Mouse (Mus musculus) erythroid progenitor cell, adult 5-6 weeks (primary cell): ENCODE data around the gene Aspm. TPM values are rescaled to one million over a fixed set of nuclear protein-coding genes. Genes with fewer than 3 reads are reported as not detected.

ENCODE experiments used
- ATAC-seq: replicated peaks from 2 replicates; pipeline ENCODE4 v1.8.0; 2016; ENCODE audit warnings: moderate number of reproducible peaks, mild to moderate bottlenecking, moderate TSS enrichment, inconsistent platforms; ENCODE audit not compliant: poor library complexity, low FRiP score, severe bottlenecking
- total RNA-seq, 2 experiments: library from RNA; stranded (forward) in 1 of 2; stranded (reverse) in 1 of 2; fragments of 150-400 nt in 1 of 2; fragments of 186-747, 209-891 nt in 1 of 2; gene quantifications; 2 replicates each; pipeline versions ENCODE4 v1.2.3 to v1.2.4; 2015 to 2017; ENCODE audit warnings: low replicate concordance in 2 of 2

The Aspm gene
- total RNA-seq, 2 experiments from 2014 or later, result 227 to 266 TPM

DNA sequence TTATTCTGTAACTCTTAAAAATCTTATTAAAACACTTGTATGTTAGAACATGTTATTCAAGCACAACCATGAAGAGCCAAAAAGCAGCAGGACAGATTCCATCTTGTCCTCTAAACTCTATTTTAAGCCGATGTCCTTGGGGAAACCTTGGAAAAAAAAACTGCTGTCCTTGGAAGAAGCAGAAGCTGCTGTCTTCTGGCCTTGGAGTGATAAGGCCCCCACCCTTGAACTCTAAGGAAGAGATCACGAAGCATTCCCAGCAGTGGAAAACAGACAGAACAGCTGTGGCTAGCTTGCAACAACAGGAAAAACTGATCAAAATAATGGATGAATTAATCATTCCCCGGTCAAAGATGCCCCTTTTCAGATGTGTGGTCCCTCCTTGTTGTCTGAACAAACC is 41.6 kb downstream of the Aspm start:
- ATAC-seq, result no peak

DNA sequence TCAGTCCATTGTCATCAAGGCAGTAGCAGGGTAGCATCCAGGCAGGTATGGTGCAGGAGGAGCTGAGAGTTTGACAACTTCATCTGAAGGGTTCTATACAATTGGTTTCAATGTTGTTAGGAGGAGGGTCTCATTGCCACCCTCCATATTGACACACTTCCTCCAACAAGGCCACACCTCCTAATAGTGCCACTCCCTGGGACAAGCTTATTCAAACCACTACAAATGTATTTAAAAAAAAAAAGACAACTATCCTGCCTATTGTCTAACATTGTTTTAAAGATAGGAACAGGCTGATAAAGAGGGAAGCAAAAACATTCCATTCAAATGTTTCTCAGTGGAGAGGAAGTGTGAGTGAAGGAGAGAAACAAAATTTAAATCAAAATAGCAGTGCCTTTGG is 45.2 kb downstream of the Aspm start:
- no peak for ATAC-seq

DNA sequence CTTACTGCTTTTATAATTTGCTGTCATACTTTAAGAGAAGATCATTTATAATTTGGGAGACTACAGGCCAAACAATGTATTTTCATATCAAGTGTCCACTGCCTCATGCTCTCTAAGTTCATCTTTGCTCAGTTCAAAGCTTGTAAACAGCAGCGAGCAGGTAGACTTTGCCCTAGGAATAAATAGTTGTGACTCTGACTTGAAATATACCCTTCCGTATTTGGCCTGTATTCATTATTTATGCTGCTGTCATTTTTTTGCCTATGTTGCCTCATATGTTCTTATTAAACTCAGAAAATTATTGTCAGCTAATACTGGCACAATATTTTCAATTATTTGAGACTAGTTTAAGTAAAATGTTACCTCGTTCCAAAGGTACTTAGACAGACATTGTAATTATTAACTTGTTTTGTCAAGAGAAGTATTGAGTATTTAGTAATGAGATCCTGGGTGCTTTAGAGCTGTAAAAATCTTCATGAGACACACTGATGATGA is 46.7 kb downstream of the Aspm start, which contains the start of gene F13b:
TSS of gene F13b (plus strand) at position 445 of the 495 bp plus-strand sequence.
- no peak for ATAC-seq

DNA sequence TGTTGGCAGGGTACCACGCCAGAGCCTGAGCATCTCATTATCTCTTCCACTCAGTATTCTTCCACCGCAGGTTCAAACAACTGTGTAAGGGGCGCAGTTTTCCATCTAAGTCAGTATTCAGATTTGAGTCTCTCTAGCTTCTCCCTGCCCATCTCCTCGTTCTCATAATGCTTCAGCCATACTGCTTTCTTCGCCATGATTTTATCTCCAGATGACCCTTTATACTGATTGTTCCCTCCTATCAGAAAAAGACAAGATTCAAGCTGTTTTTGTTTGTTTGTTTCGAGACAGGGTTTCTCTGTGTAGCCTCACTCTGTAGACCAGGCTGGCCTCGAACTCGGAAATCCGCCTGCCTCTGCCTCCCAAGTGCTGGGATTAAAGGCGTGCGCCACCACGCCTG is 60.0 kb downstream of the Aspm start:
- ATAC-seq, result no peak

Other genes starting within 250 kb of the Aspm start
- not detected in 2 replicates for gene Crb1, start 77.7 kb upstream of the Aspm start, total RNA-seq (2015; ENCODE audit: low replicate concordance)
- 0.13 TPM in 1 of 2 replicates, not detected in the other for gene Crb1, start 77.7 kb upstream of the Aspm start, total RNA-seq (2017; ENCODE audit: low replicate concordance)
- gene Zbtb41, start 32.5 kb upstream of the Aspm start, total RNA-seq (2015; ENCODE audit: low replicate concordance), result 6.5 and 7.1 TPM in 2 replicates
- 5.8 and 7.3 TPM in 2 replicates for gene Zbtb41, start 32.5 kb upstream of the Aspm start, total RNA-seq (2017; ENCODE audit: low replicate concordance)
- 2.9 TPM in 1 of 2 replicates, not detected in the other for gene F13b, start 46.9 kb downstream of the Aspm start, total RNA-seq (2015; ENCODE audit: low replicate concordance)
- not detected in 2 replicates for gene F13b, start 46.9 kb downstream of the Aspm start, total RNA-seq (2017; ENCODE audit: low replicate concordance)
- not detected in 2 replicates for gene Cfhr1, start 105.5 kb downstream of the Aspm start, total RNA-seq (2015; ENCODE audit: low replicate concordance)
- gene Cfhr1, start 105.5 kb downstream of the Aspm start, total RNA-seq (2017; ENCODE audit: low replicate concordance), result not detected in 2 replicates